Mouse (Mus musculus) intestine, embryonic 14.5 days (tissue): ENCODE measurements around the gene Cd4. TPM values are rescaled to one million over a fixed set of nuclear protein-coding genes. Genes with fewer than 3 reads are reported as not detected.
"Not testable (repeated sequence)": the region's sequence is repeated elsewhere in the genome, so short reads cannot be mapped to it uniquely, and the experiment has no call there.

Experiments used
- ATAC-seq: fragments of 200-750 bp; cut with Nextera tagmentation; replicated peaks from 2 replicates; pipeline ENCODE4 v1.8.0; 2017; ENCODE audit warnings: low read depth, moderate number of reproducible peaks, moderate TSS enrichment, moderate library complexity; ENCODE audit not compliant: low FRiP score, low TSS enrichment
- DNase-seq: peaks from one replicate; pipeline ENCODE4 v3.0.0-alpha.2; 2018; ENCODE audit warnings: low spot score
- H3K27ac ChIP-seq: fragments of 300-500 bp; sonication (generic); 2 replicates; pipeline ENCODE4 v1.5.1; 2014; ENCODE audit warnings: low read depth, mild to moderate bottlenecking, control low read depth
- H3K27me3 ChIP-seq: fragments of 300-500 bp; sonication (generic); replicated peaks from 2 replicates; pipeline ENCODE4 v1.6.1; 2014; ENCODE audit warnings: low read length, control low read depth; ENCODE audit not compliant: control insufficient read depth, insufficient read depth
- H3K36me3 ChIP-seq: fragments of 300-500 bp; sonication (generic); 2 replicates; pipeline ENCODE4 v1.6.1; 2014; ENCODE audit warnings: low read length, control low read depth; ENCODE audit not compliant: control insufficient read depth, insufficient read depth
- H3K4me1 ChIP-seq: fragments of 300-500 bp; sonication (generic); replicated peaks from 2 replicates; pipeline ENCODE4 v1.6.1; 2014; ENCODE audit warnings: low read length, control low read depth, mixed read lengths; ENCODE audit not compliant: control insufficient read depth, insufficient read depth
- H3K4me2 ChIP-seq: fragments of 300-500 bp; sonication (generic); 2 replicates; pipeline ENCODE4 v1.6.1; 2014; ENCODE audit warnings: low read length
- H3K4me3 ChIP-seq: fragments of 300-500 bp; sonication (generic); 2 replicates; pipeline ENCODE4 v1.5.1; 2014; ENCODE audit warnings: low read depth, low read length, control low read depth, mixed read lengths
- H3K9ac ChIP-seq: fragments of 300-500 bp; sonication (generic); 2 replicates; pipeline ENCODE4 v1.6.1; 2014; ENCODE audit warnings: mild to moderate bottlenecking, low read length
- H3K9me3 ChIP-seq: fragments of 300-500 bp; sonication (generic); 2 replicates; pipeline ENCODE4 v1.6.1; 2016; ENCODE audit warnings: low read length, control low read depth; ENCODE audit not compliant: control insufficient read depth
- WGBS: fragments of 180-500 bp; shearing (Covaris S2); extraction: QIAGEN DNeasy Blood & Tissue Kit; methylation state at CpG from one replicate; pipeline ENCODE4 v1.1.7; 2014; 5-methylcytosine and 5-hydroxymethylcytosine counted together
- polyA plus RNA-seq: library from polyadenylated mRNA; unstranded; fragments of >200 nt; fragmentation: Nextera tagmentation; extraction: Ambion mirVana; gene quantifications from 2 replicates; pipeline ENCODE4 v1.2.1, GENCODE M21; 2014

Cd4 gene
- polyA plus RNA-seq, 1 experiment from 2014 or later: 0.37 TPM

- Histone ChIP-seq H3K27me3 (no peaks in the 10 kb centered on the region), H3K4me3 (no peak overlapping the region), H3K36me3 (peaks cover 35% of the 10 kb centered on the region), H3K27ac (no peak overlapping the region), H3K9me3 (no peaks in the 10 kb centered on the region), H3K4me1 (peaks cover 11% of the 10 kb centered on the region), H3K9ac (no peak overlapping the region), H3K4me2 (no peak overlapping the region)
- 63% methylated on average over 10 of the region's 10 CpGs for WGBS
- no peak for ATAC-seq
- DNase-seq: no peak
These were observed 52.5 kb downstream of the Cd4 start for GRCm38 (mm10) chr6:124835531-124835930.

- H3K27me3 ChIP-seq: no peaks in the 10 kb centered on the region
- ATAC-seq (no peak), DNase-seq (no peak)
- WGBS: 80% methylated on average over 6 of the region's 6 CpGs
- H3K27ac ChIP-seq: no peak overlapping the region
- no peak overlapping the region for H3K4me3 ChIP-seq
- peaks cover 8% of the 10 kb centered on the region; the same call in 1 of the 2 replicates for H3K4me1 ChIP-seq
- no peak overlapping the region for H3K9ac ChIP-seq
- peaks cover 35% of the 10 kb centered on the region for H3K36me3 ChIP-seq
- H3K4me2 ChIP-seq: no peak overlapping the region
- no peaks in the 10 kb centered on the region for H3K9me3 ChIP-seq
These were observed 53.4 kb downstream of the Cd4 start for GRCm38 (mm10) chr6:124834512-124835081.

DNA sequence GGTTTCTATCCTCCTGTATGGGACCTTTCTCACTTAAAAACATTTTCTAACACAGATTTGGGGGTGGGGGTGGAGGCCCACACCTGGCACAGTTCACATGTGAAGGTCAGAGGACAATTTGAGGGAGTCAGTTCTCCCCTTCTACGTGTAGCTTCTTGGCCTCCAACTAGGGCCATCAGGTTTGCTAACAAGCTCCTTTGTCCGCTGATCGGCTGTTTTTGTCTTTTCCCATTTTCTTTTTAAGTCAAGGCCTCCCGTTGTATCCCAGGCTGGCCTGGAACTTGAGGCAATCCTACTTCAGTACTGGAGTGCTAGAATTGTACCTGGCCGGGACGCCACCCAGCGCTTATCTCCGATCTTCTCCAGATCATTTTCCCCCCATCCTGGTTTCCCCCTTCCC is 56.4 kb downstream of the Cd4 start:
- H3K27me3 ChIP-seq: no peaks in the 10 kb centered on the region
- no peak for DNase-seq
- ATAC-seq: no peak
- H3K9me3 ChIP-seq: no peaks in the 10 kb centered on the region
- peak overlapping the region; percentile 85; the same call in 1 of the 2 replicates for H3K4me2 ChIP-seq
- peaks cover 6% of the 10 kb centered on the region; the same call in 1 of the 2 replicates for H3K4me1 ChIP-seq
- H3K4me3 ChIP-seq: no peak overlapping the region
- no peak overlapping the region for H3K9ac ChIP-seq
- WGBS: 94% methylated on average over 8 of the region's 8 CpGs
- peaks cover 41% of the 10 kb centered on the region for H3K36me3 ChIP-seq
- H3K27ac ChIP-seq: no peak overlapping the region

GRCm38 (mm10) chr6:124831199-124831598 is 56.8 kb downstream of the Cd4 start:
- 96% methylated on average over 4 of the region's 4 CpGs for WGBS
- not testable (repeated sequence) for ATAC-seq, H3K27ac ChIP-seq, H3K27me3 ChIP-seq, DNase-seq, H3K9ac ChIP-seq, H3K4me1 ChIP-seq, H3K9me3 ChIP-seq
- Histone ChIP-seq H3K4me2 (peak overlapping the region; percentile 85), H3K36me3 (peaks cover 43% of the 10 kb centered on the region), H3K4me3 (peak overlapping the region; percentile 69; the same call in 1 of the 2 replicates)

DNA sequence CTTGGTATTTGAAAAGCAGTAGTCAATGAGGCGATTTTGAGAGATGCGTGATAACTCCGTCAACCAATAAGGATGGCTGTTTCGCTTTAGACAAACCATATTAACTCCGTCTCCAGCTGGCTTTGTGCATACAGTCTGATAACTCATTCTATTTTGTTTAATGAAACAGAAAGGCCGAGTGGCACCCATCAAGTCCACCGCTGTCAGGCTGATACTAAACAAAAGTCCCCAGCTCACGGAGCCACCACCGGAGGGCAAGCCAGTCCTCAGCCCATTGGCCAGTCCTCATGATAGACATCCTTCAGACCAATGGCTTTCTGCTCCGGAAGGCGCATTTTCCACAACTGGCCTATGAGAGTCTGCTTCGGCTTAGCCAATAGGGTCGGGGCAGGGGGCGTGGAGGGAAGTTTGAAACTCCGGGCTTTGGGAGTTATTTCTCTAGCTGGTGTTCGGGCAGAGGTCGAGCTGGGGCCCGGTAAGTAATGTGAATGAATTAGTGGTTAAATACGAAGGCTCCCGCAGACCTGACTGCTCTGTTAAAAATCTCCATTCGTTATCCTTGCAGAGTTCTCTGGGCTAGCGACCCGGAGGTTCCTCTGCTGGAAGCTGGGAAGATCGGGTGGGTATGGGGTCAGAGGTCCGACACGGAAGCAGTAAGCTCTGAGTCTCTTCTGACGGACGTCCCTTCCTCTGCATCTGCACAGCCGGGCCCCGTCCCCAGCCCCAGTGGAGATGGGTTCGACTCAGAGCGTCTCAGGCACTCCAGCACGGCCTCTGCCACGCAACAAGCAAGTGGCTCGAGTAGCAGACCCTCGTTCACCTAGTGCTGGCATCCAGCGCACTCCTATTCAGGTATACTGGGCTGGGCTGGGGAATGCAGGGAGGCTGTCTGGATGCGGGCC is 58.0 kb downstream of the Cd4 start:
- peak overlapping the region; percentile 85 for H3K4me2 ChIP-seq
- H3K9me3 ChIP-seq: no peaks in the 10 kb centered on the region
- peaks cover 50% of the 10 kb centered on the region for H3K36me3 ChIP-seq
- no peaks in the 10 kb centered on the region for H3K27me3 ChIP-seq
- under 1% methylated on average over 38 of the region's 38 CpGs for WGBS
- peak; percentile 95 for DNase-seq
- peak overlapping the region; percentile 78 for H3K9ac ChIP-seq
- H3K4me1 ChIP-seq: peaks cover 6% of the 10 kb centered on the region; the same call in 1 of the 2 replicates
- H3K27ac ChIP-seq: peak overlapping the region; percentile 96
- H3K4me3 ChIP-seq: peak overlapping the region; percentile 69
- peak; percentile 90 for ATAC-seq

DNA sequence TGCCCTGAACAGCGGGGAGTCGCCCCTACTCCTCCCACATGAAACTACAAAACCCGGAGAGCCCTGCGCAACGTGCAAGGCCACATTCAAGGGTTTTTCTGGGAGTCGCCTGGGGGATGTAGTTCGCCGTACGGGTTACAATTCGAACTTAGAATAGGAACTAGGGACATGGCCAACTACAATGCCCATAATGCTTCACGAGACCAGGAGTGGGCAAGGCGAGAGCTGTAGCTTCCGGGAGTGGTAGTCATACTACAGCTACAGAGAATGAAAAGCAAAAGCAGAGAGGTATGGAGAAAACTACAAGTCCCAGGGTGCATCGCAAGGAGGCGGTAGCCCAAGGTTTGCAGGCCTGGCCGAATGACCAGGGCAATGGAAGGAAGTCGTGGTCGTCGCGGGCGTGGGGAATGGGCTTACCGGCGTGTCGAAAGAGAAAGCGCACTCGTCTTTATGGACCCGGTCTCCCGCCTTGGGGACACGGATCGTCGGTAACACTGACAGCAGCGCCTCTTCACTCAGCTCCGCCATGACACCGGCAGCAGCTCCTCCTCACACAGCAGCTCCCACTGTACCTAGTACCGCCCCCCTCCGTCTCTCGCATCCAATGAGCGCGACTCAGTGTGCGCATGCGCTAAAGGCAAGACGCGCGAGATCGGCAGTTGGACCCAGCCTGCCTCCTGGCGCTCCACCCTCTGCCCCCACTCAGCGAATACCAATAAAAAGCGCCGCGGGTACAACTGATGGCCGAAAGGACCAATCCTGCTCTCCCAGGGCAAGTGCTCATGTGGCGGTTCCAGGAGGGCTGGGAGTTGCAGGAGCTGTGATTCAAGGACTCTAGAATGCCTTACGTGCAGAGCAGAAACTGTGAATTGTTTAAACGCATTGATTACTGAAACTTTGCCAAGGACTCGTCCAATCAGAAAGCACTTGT is 58.9 kb downstream of the Cd4 start, which contains the start of the genes Usp5 and Cdca3:
Gene Usp5, minus strand, starts transcription at position 617 of the 931 bp plus-strand sequence.
Gene Cdca3, plus strand, starts transcription at position 680 of the 931 bp plus-strand sequence.
- H3K27ac ChIP-seq: peak within 1 kb of the TSS; percentile 96
- under 1% methylated on average over 55 of the region's 55 CpGs for WGBS
- peaks cover 50% of the 10 kb centered on the region for H3K36me3 ChIP-seq
- H3K4me1 ChIP-seq: peaks cover 6% of the 10 kb centered on the region; the same call in 1 of the 2 replicates
- DNase-seq (peak; percentile 98), ATAC-seq (peak; percentile 94)
- H3K9ac ChIP-seq: peak within 1 kb of the TSS; percentile 78
- H3K27me3 ChIP-seq: no peaks in the 10 kb centered on the region
- H3K9me3 ChIP-seq: no peaks in the 10 kb centered on the region
- H3K4me2 ChIP-seq: peak within 1 kb of the TSS; percentile 85
- peak within 1 kb of the TSS; percentile 69 for H3K4me3 ChIP-seq

GRCm38 (mm10) chr6:124828101-124828592 is 59.9 kb downstream of the Cd4 start:
- no peak for ATAC-seq
- H3K4me1 ChIP-seq: peaks cover 6% of the 10 kb centered on the region; the same call in 1 of the 2 replicates

DNA sequence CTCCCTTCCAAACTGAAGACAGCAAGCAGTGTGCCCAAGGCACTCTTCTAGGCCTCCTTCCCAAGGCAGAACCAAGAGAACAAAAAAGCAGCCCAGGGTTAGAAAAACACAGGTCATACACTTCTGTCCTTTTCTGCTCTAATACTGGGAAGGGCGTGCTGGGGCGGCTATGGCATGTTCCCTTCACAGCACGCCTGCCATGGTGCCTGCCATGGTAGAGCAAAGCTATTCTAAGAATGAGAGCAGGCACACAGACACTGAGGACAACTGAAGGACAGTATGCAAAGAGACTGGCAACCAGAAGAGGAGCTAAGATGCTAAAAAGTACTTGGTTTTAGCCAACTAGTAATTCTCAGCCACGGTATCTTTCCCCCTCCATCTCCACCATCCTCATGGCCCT is 66.0 kb downstream of the Cd4 start:
- no peaks in the 10 kb centered on the region for H3K9me3 ChIP-seq
- H3K4me3 ChIP-seq: no peak overlapping the region
- H3K27me3 ChIP-seq: no peaks in the 10 kb centered on the region
- DNase-seq: no peak
- 95% methylated on average over 4 of the region's 4 CpGs for WGBS
- H3K4me2 ChIP-seq: no peak overlapping the region
- no peak overlapping the region for H3K27ac ChIP-seq
- peaks cover 94% of the 10 kb centered on the region for H3K36me3 ChIP-seq
- no peak for ATAC-seq
- no peak overlapping the region for H3K9ac ChIP-seq
- no peaks in the 10 kb centered on the region for H3K4me1 ChIP-seq

More at GRCm38 (mm10) chr6:124828101-124828592, 59.9 kb downstream of the Cd4 start:
- peak overlapping the region; percentile 68 for H3K4me2 ChIP-seq
- peak overlapping the region; percentile 24; the same call in 1 of the 2 replicates for H3K27ac ChIP-seq
- 21% methylated on average over 10 of the region's 10 CpGs for WGBS
- H3K9me3 ChIP-seq: no peaks in the 10 kb centered on the region
- no peak for DNase-seq
- H3K27me3 ChIP-seq: no peaks in the 10 kb centered on the region
- peaks cover 52% of the 10 kb centered on the region for H3K36me3 ChIP-seq
- peak overlapping the region; percentile 69 for H3K4me3 ChIP-seq
- peak overlapping the region; percentile 50 for H3K9ac ChIP-seq
